ENCODE assay signal across 8 mouse cellular contexts in the genomic region with DNA sequence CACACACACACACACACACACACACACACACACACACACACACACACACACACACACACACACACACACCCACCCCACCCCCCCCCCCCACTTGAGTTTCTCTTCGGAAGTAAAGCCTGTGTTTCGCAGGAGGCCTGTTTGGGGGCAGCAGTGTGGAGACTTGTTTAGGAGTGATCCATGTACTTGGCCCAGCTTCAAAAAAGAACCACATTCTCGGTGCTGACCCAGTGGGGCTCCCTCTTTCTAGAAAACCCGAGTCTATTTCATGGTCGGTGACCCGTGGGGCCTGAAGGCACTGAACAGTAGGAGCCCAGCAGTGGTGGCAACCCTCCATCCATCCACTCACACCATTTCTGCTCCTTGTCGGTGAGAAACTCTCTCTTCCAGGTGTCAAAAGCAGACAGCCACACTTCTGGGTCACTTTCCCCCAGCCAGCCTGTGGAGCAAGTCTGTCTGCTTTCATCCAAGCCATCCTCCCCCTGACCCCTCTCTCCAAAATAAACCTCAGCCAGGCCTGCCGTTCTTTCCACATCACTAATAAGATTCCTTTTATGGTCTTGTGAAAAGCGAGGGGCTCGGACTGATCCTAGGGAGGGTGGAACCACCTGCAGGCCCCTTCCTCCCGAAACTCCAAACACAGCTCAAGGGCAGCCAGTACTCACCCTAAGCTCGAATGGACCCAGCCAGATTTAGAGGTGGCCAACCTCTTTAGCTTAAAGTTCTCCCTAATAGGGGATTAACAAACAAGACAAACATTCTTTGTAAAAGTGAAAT. TPM values are rescaled to one million over a fixed set of nuclear protein-coding genes. Genes with fewer than 3 reads are reported as not detected.
DNase-seq lines count a peak whose midpoint lies in the region; ATAC-seq and TF ChIP-seq lines count a peak whose summit lies in the region.

No protein-coding gene starts in this region.

- H3K27me3 ChIP-seq in kidney, adult 2 months (replicated peaks; ENCODE audit: control insufficient read depth, insufficient read depth, low read length), result no peaks in the 10 kb centered on the region
- H3K27me3 ChIP-seq in embryonic facial prominence, embryonic 13.5 days, result peaks cover 3% of the 10 kb centered on the region; the same call in 1 of the 2 replicates
- H3K27me3 ChIP-seq in intestine, embryonic 14.5 days (replicated peaks; ENCODE audit: control insufficient read depth, insufficient read depth, low read length), result no peaks in the 10 kb centered on the region
- H3K27me3 ChIP-seq in neural tube, embryonic 11.5 days (ENCODE audit: control insufficient read depth, insufficient read depth, low read length), result peaks cover 5% of the 10 kb centered on the region; the same call in 1 of the 2 replicates

- DNase-seq in kidney, adult 2 months, result peak; percentile 23
- no peak for DNase-seq in kidney, postnatal 14 days
- peak; percentile 73 for DNase-seq in intestine, embryonic 14.5 days (ENCODE audit: low spot score)
- no peak for DNase-seq in neural tube, embryonic 11.5 days (ENCODE audit: low spot score)
- no peak for DNase-seq in thymus, postnatal 0 days (ENCODE audit: low spot score)
- DNase-seq in urinary bladder, adult 18-20 months (ENCODE audit: low spot score in 2 of 2), result no peak

- ATAC-seq in embryonic facial prominence, embryonic 13.5 days (ENCODE audit: insufficient number of reproducible peaks, insufficient read depth, low FRiP score, low TSS enrichment, low read depth), result no peak
- no peak for ATAC-seq in intestine, embryonic 14.5 days (replicated peaks; ENCODE audit: low FRiP score, low TSS enrichment, low read depth)
- ATAC-seq in neural tube, embryonic 11.5 days (ENCODE audit: insufficient read depth, low FRiP score, low TSS enrichment), result no peak
- ATAC-seq in activated CD4-positive, CD25-positive, alpha-beta regulatory T cell, adult 4 months, result no peak

- peak overlapping the region; percentile 65 for H3K4me3 ChIP-seq in kidney, adult 2 months (ENCODE audit: insufficient read depth, low read depth, low read length)
- peak overlapping the region; percentile 75 for H3K4me3 ChIP-seq in embryonic facial prominence, embryonic 13.5 days
- peak overlapping the region; percentile 72 for H3K4me3 ChIP-seq in intestine, embryonic 14.5 days (ENCODE audit: low read depth, low read length)
- H3K4me3 ChIP-seq in neural tube, embryonic 11.5 days (ENCODE audit: low read depth, low read length), result peak overlapping the region; percentile 76

- peak overlapping the region; percentile 92 for H3K9ac ChIP-seq in embryonic facial prominence, embryonic 13.5 days
- H3K9ac ChIP-seq in intestine, embryonic 14.5 days (ENCODE audit: low read length), result peak overlapping the region; percentile 91
- H3K9ac ChIP-seq in neural tube, embryonic 11.5 days (ENCODE audit: low read length), result peak overlapping the region; percentile 18; the same call in 1 of the 2 replicates

- H3K27ac ChIP-seq in kidney, adult 2 months (ENCODE audit: insufficient read depth, low read depth, low read length), result no peak overlapping the region
- H3K27ac ChIP-seq in embryonic facial prominence, embryonic 13.5 days, result peak overlapping the region; percentile 99
- H3K27ac ChIP-seq in intestine, embryonic 14.5 days (ENCODE audit: low read depth), result peak overlapping the region; percentile 99
- H3K27ac ChIP-seq in neural tube, embryonic 11.5 days (ENCODE audit: low read depth, low read length), result no peak overlapping the region

- H3K36me3 ChIP-seq in kidney, adult 2 months (ENCODE audit: control insufficient read depth, insufficient read depth, low read length), result no peaks in the 10 kb centered on the region
- H3K36me3 ChIP-seq in embryonic facial prominence, embryonic 13.5 days, result peaks cover 6% of the 10 kb centered on the region; the same call in 1 of the 2 replicates
- H3K36me3 ChIP-seq in intestine, embryonic 14.5 days (ENCODE audit: control insufficient read depth, insufficient read depth, low read length), result peaks cover 2% of the 10 kb centered on the region; the same call in 1 of the 2 replicates
- no peaks in the 10 kb centered on the region for H3K36me3 ChIP-seq in neural tube, embryonic 11.5 days (ENCODE audit: control insufficient read depth, insufficient read depth, low read length)

- H3K4me2 ChIP-seq in embryonic facial prominence, embryonic 13.5 days, result peak overlapping the region; percentile 87
- H3K4me2 ChIP-seq in intestine, embryonic 14.5 days (ENCODE audit: low read length), result peak overlapping the region; percentile 81
- peak overlapping the region; percentile 71 for H3K4me2 ChIP-seq in neural tube, embryonic 11.5 days (ENCODE audit: low read depth)

- WGBS in kidney, adult 2 months, result 44% methylated on average over 12 of the region's 12 CpGs
- WGBS in embryonic facial prominence, embryonic 13.5 days, result 7% methylated on average over 12 of the region's 12 CpGs
- 19% methylated on average over 12 of the region's 12 CpGs for WGBS in intestine, embryonic 14.5 days
- WGBS in neural tube, embryonic 11.5 days, result 2% methylated on average over 12 of the region's 12 CpGs

- no peak for TF ChIP-seq CTCF in kidney, adult 2 months (conservative IDR thresholded peaks at IDR 0.05; ENCODE audit: insufficient read depth, insufficient read length, low read depth, low read length)

- no peak for TF ChIP-seq POLR2A in kidney, adult 2 months (IDR thresholded peaks at IDR 0.05; ENCODE audit: low read depth, low read length)

- H3K4me1 ChIP-seq in kidney, adult 2 months (ENCODE audit: control insufficient read depth, insufficient read depth, low read length), result peaks cover 6% of the 10 kb centered on the region; the same call in 1 of the 2 replicates
- peaks cover 51% of the 10 kb centered on the region for H3K4me1 ChIP-seq in embryonic facial prominence, embryonic 13.5 days
- H3K4me1 ChIP-seq in intestine, embryonic 14.5 days (replicated peaks; ENCODE audit: control insufficient read depth, insufficient read depth, low read length), result peaks cover 31% of the 10 kb centered on the region
- peaks cover 29% of the 10 kb centered on the region for H3K4me1 ChIP-seq in neural tube, embryonic 11.5 days (ENCODE audit: control insufficient read depth, insufficient read depth, low read length)

- no peaks in the 10 kb centered on the region for H3K9me3 ChIP-seq in embryonic facial prominence, embryonic 13.5 days
- no peaks in the 10 kb centered on the region for H3K9me3 ChIP-seq in intestine, embryonic 14.5 days (ENCODE audit: control insufficient read depth, low read length)
- no peaks in the 10 kb centered on the region for H3K9me3 ChIP-seq in neural tube, embryonic 11.5 days (ENCODE audit: control insufficient read depth, low read length)

RNA-seq across cellular contexts. Expression of a gene that starts 3.0 kb away (rescaled TPM):
- 6.1 and 6.6 TPM in 2 replicates for polyA plus RNA-seq in kidney, adult 2 months (2012; rRNA removed)
- 27.8 and 32.5 TPM in 2 replicates for polyA plus RNA-seq in embryonic facial prominence, embryonic 13.5 days (2015; fragmentation: Nextera tagmentation; extraction: Ambion mirVana)
- polyA plus RNA-seq in intestine, embryonic 14.5 days (2014; fragmentation: Nextera tagmentation; extraction: Ambion mirVana), result 18.8 and 20.6 TPM in 2 replicates
- polyA plus RNA-seq in neural tube, embryonic 11.5 days (2014; fragmentation: Nextera tagmentation; extraction: Ambion mirVana), result 24.6 and 25.6 TPM in 2 replicates
- under 1 TPM; 0.17 to 0.24 TPM for polyA plus RNA-seq in activated CD4-positive, CD25-positive, alpha-beta regulatory T cell, adult 4 months (2017; shearing (Covaris generic))
- 3.5 and 4.2 TPM in 2 replicates for polyA plus RNA-seq in thymus, postnatal 0 days (2015; fragmentation: Nextera tagmentation; extraction: Ambion mirVana)

Comparison
In these comparisons a context has a peak if more than half of its experiments do, and no peak if none do; other contexts are left out.
1. DNase-seq: peak in kidney, adult 2 months (single experiment) and intestine, embryonic 14.5 days (single experiment); none in kidney, postnatal 14 days (single experiment), neural tube, embryonic 11.5 days (single experiment), thymus, postnatal 0 days (single experiment) and urinary bladder, adult 18-20 months (0 of 2).
2. H3K27ac ChIP-seq: peak in embryonic facial prominence, embryonic 13.5 days (single experiment) and intestine, embryonic 14.5 days (single experiment); none in kidney, adult 2 months (single experiment) and neural tube, embryonic 11.5 days (single experiment).
3. H3K9ac ChIP-seq: peak in every context shown above with its lines; median percentile 92 in embryonic facial prominence, embryonic 13.5 days; 91 in intestine, embryonic 14.5 days; 18 in neural tube, embryonic 11.5 days.
4. Peak in every context shown above with its lines, with median percentiles within 50 percentile points of each other: H3K4me3 ChIP-seq and H3K4me2 ChIP-seq.